Mouse (Mus musculus) brain, embryonic 14.5 days (tissue): ENCODE data around the gene Crabp2. TPM values are rescaled to one million over a fixed set of nuclear protein-coding genes. Genes with fewer than 3 reads are reported as not detected.

ENCODE experiments used
- DNase-seq: peaks from one replicate; pipeline ENCODE4 v3.0.0-alpha.2; 2011; ENCODE audit warnings: low read depth
- CTCF ChIP-seq: fragments of 200-500 bp; IDR thresholded peaks from 2 replicates; pipeline ENCODE4 v1.5.1; 2012; ENCODE audit warnings: inconsistent platforms, mild to moderate bottlenecking, moderate library complexity, borderline replicate concordance; ENCODE audit not compliant: insufficient read depth, insufficient read length; ENCODE audit errors: extremely low read depth
- POLR2A ChIP-seq: fragments of 200-500 bp; IDR thresholded peaks from 2 replicates; pipeline ENCODE4 v1.6.1; 2012; ENCODE audit warnings: mild to moderate bottlenecking, inconsistent platforms, borderline replicate concordance; ENCODE audit not compliant: poor library complexity, insufficient read depth, insufficient read length, severe bottlenecking; ENCODE audit errors: extremely low read depth
- polyA plus RNA-seq: library from polyadenylated mRNA; depleted of rRNA; stranded (reverse); fragments of >200 nt; gene quantifications from 2 replicates; pipeline ENCODE4 v1.2.3, GENCODE M21; 2012

The Crabp2 gene
- polyA plus RNA-seq, 1 experiment = 33.4 TPM

- TF ChIP-seq POLR2A (peak; percentile 59; the same call in 1 of the 2 replicates), CTCF (no peak)
These were observed 22.5 kb downstream of the Crabp2 start, which contains the start of gene Nes for GRCm38 (mm10) chr3:87970939-87971488. Gene Nes, plus strand, starts transcription at chr3:87971078.

GRCm38 (mm10) chr3:87971489-87972202 is 23.2 kb downstream of the Crabp2 start:
- DNase-seq = peak; percentile 56
- no peak for TF ChIP-seq POLR2A
- no peak for TF ChIP-seq CTCF

More at GRCm38 (mm10) chr3:87970939-87971488, 22.5 kb downstream of the Crabp2 start, which contains the start of gene Nes:
- DNase-seq = peak; percentile 95

GRCm38 (mm10) chr3:87972203-87972664 is 23.8 kb downstream of the Crabp2 start:
- TF ChIP-seq POLR2A (no peak), CTCF (no peak)
- DNase-seq = peak; percentile 70

- TF ChIP-seq POLR2A (no peak), CTCF (no peak)
- DNase-seq = peak; percentile 49
These were observed 24.3 kb downstream of the Crabp2 start for GRCm38 (mm10) chr3:87972776-87973175.

- TF ChIP-seq CTCF = no peak
- TF ChIP-seq POLR2A = no peak
- DNase-seq = peak; percentile 42
These were observed 25.3 kb downstream of the Crabp2 start for GRCm38 (mm10) chr3:87973593-87974380.

GRCm38 (mm10) chr3:87974381-87974987 is 26.0 kb downstream of the Crabp2 start:
- DNase-seq = peak; percentile 97
- TF ChIP-seq POLR2A (no peak), CTCF (no peak)

GRCm38 (mm10) chr3:87979493-87979892 is 31.0 kb downstream of the Crabp2 start:
- TF ChIP-seq CTCF (no peak), POLR2A (no peak)
- no peak for DNase-seq

- DNase-seq = no peak
- TF ChIP-seq POLR2A (no peak), CTCF (no peak)
These were observed 31.6 kb downstream of the Crabp2 start for GRCm38 (mm10) chr3:87980085-87980484.

GRCm38 (mm10) chr3:87980728-87981127 is 32.3 kb downstream of the Crabp2 start:
- no peak for DNase-seq
- TF ChIP-seq POLR2A (no peak), CTCF (no peak)

- TF ChIP-seq POLR2A (no peak), CTCF (no peak)
- no peak for DNase-seq
These were observed 32.8 kb downstream of the Crabp2 start for GRCm38 (mm10) chr3:87981214-87981760.
